Mouse (Mus musculus) MEL (cell line): Measurements from ENCODE around the gene Usp32. TPM values are rescaled to one million over a fixed set of nuclear protein-coding genes. Genes with fewer than 3 reads are reported as not detected.

Source experiments
- DNase-seq: peaks from one replicate; pipeline ENCODE4 v3.0.0; 2011; ENCODE audit warnings: low read depth, low spot score
- H3K27ac ChIP-seq: 2 replicates; pipeline ENCODE4 v1.5.1; 2012; ENCODE audit warnings: low read depth, mild to moderate bottlenecking, control low read depth, low read length, moderate library complexity; ENCODE audit not compliant: control insufficient read depth
- H3K27me3 ChIP-seq, 2 experiments: fragments of 150-350 bp in 1 of 2; sonication (generic) in 1 of 2; 2 replicates each; pipeline ENCODE4 v1.6.1; 2012; ENCODE audit warnings: low read length in 2 of 2, mild to moderate bottlenecking in 2 of 2, improper control_type of control experiment in 1 of 2, moderate library complexity in 1 of 2; ENCODE audit not compliant: insufficient read depth in 2 of 2, control insufficient read depth in 1 of 2
- H3K36me3 ChIP-seq, 2 experiments: 2 replicates each; pipeline ENCODE4 v1.6.1; 2012 to 2014; ENCODE audit warnings: low read length in 2 of 2, improper control_type of control experiment in 1 of 2, inconsistent platforms in 1 of 2, mild to moderate bottlenecking in 1 of 2; ENCODE audit not compliant: insufficient read depth in 2 of 2, control insufficient read depth in 1 of 2
- H3K4me1 ChIP-seq, 2 experiments: fragments of 150-350 bp in 1 of 2; sonication (generic) in 1 of 2; 2 replicates each; pipeline ENCODE4 v1.6.1; 2012; ENCODE audit warnings: low read length in 2 of 2, improper control_type of control experiment in 1 of 2, mild to moderate bottlenecking in 1 of 2; ENCODE audit not compliant: insufficient read depth in 2 of 2, control insufficient read depth in 1 of 2
- H3K4me3 ChIP-seq, 2 experiments: fragments of 150-350 bp in 1 of 2; sonication (generic) in 1 of 2; 2 replicates each; pipeline ENCODE4 v1.5.1; 2012; ENCODE audit warnings: low read depth in 2 of 2, low read length in 2 of 2, mild to moderate bottlenecking in 2 of 2, moderate library complexity in 2 of 2, control low read depth in 1 of 2, improper control_type of control experiment in 1 of 2; ENCODE audit not compliant: control insufficient read depth in 1 of 2, insufficient read depth in 1 of 2
- H3K79me2 ChIP-seq: 2 replicates; pipeline ENCODE4 v1.6.1; 2012; ENCODE audit warnings: mild to moderate bottlenecking, low read length, moderate library complexity; ENCODE audit not compliant: control insufficient read depth, poor library complexity, insufficient read depth
- H3K9ac ChIP-seq: 2 replicates; pipeline ENCODE4 v1.6.1; 2012; ENCODE audit warnings: low read depth, mild to moderate bottlenecking, control low read depth, low read length, moderate library complexity; ENCODE audit not compliant: control insufficient read depth, poor library complexity, severe bottlenecking
- H3K9me3 ChIP-seq: fragments of 150-350 bp; sonication (generic); replicated peaks from 2 replicates; pipeline ENCODE4 v1.6.1; 2012; ENCODE audit warnings: mild to moderate bottlenecking, low read length, improper control_type of control experiment, moderate library complexity; ENCODE audit not compliant: insufficient read depth
- BHLHE40 ChIP-seq: IDR thresholded peaks from 2 replicates; pipeline ENCODE4 v1.6.1; 2012; ENCODE audit warnings: low read depth, mild to moderate bottlenecking, inconsistent platforms, low read length, improper control_type of control experiment, borderline replicate concordance
- CHD1 ChIP-seq: IDR thresholded peaks from 2 replicates; pipeline ENCODE4 v1.6.1; 2012; ENCODE audit warnings: low read depth, mild to moderate bottlenecking, inconsistent platforms, low read length, improper control_type of control experiment
- CHD2 ChIP-seq: IDR thresholded peaks from 2 replicates; pipeline ENCODE4 v1.6.1; 2011; ENCODE audit warnings: low read length, improper control_type of control experiment
- GABPA ChIP-seq: IDR thresholded peaks from 2 replicates; pipeline ENCODE4 v1.6.1; 2012; ENCODE audit warnings: low read depth, mild to moderate bottlenecking, inconsistent platforms, low read length, improper control_type of control experiment, moderate library complexity
- MAX ChIP-seq: IDR thresholded peaks from 2 replicates; pipeline ENCODE4 v1.6.1; 2011; ENCODE audit warnings: low read length, improper control_type of control experiment
- MYB ChIP-seq: IDR thresholded peaks from 2 replicates; pipeline ENCODE4 v1.6.1; 2011; ENCODE audit warnings: mild to moderate bottlenecking, low read depth, low read length, improper control_type of control experiment
- POLR2A ChIP-seq, 2 experiments: IDR thresholded peaks; 2 replicates each; pipeline ENCODE4 v1.6.1; 2011 to 2012; ENCODE audit warnings: low read length in 2 of 2, mild to moderate bottlenecking in 2 of 2, control low read depth in 1 of 2, improper control_type of control experiment in 1 of 2, low read depth in 1 of 2, moderate library complexity in 1 of 2; ENCODE audit not compliant: control insufficient read depth in 1 of 2, insufficient read depth in 1 of 2, poor library complexity in 1 of 2
- RAD21 ChIP-seq: IDR thresholded peaks from 2 replicates; pipeline ENCODE4 v1.6.1; 2011; ENCODE audit warnings: mild to moderate bottlenecking, low read depth, low read length, improper control_type of control experiment
- SMC3 ChIP-seq: IDR thresholded peaks from 2 replicates; pipeline ENCODE4 v1.6.1; 2011; ENCODE audit warnings: low read depth, low read length, improper control_type of control experiment
- TBP ChIP-seq: IDR thresholded peaks from 2 replicates; pipeline ENCODE4 v1.8.0; 2011; ENCODE audit warnings: low read depth, low read length, improper control_type of control experiment
- USF2 ChIP-seq, 2 experiments: IDR thresholded peaks; 2 replicates each; pipeline ENCODE4 v1.6.1; 2011 to 2012; ENCODE audit warnings: improper control_type of control experiment in 2 of 2, low read length in 2 of 2, borderline replicate concordance in 1 of 2, inconsistent platforms in 1 of 2, low read depth in 1 of 2, mild to moderate bottlenecking in 1 of 2; ENCODE audit not compliant: insufficient read depth in 1 of 2
- ZKSCAN1 ChIP-seq: IDR thresholded peaks from 2 replicates; pipeline ENCODE4 v1.6.1; 2012; ENCODE audit warnings: low read depth, mild to moderate bottlenecking, inconsistent platforms, low read length, improper control_type of control experiment, moderate library complexity
- ZMIZ1 ChIP-seq: IDR thresholded peaks from 2 replicates; pipeline ENCODE4 v1.6.1; 2012; ENCODE audit warnings: low read depth, mild to moderate bottlenecking, inconsistent platforms, low read length, improper control_type of control experiment, moderate library complexity
- ZNF384 ChIP-seq: IDR thresholded peaks from 2 replicates; pipeline ENCODE4 v1.6.1; 2012; ENCODE audit warnings: low read depth, mild to moderate bottlenecking, inconsistent platforms, low read length, improper control_type of control experiment
- polyA plus RNA-seq, 2 experiments: library from polyadenylated mRNA; stranded (reverse) in 1 of 2; unstranded in 1 of 2; fragments of >175 nt in 1 of 2; fragments of >200 nt in 1 of 2; gene quantifications; 2 replicates each; pipeline versions ENCODE4 v1.2.1 to v1.2.4; 2012; ENCODE audit warnings: low replicate concordance in 2 of 2, low read depth in 1 of 2; ENCODE audit not compliant: insufficient read length in 2 of 2, insufficient read depth in 1 of 2, missing spikeins in 1 of 2
- total RNA-seq: library from RNA; depleted of rRNA; stranded (reverse); fragments of 300-350 nt; gene quantifications from 2 replicates; pipeline ENCODE4 v1.2.3, GENCODE M21; 2012; rRNA removed

The Usp32 gene
- total and polyA plus RNA-seq, 3 experiments, result 11.3 to 11.5 TPM; not detected in 1

- no peaks in the 10 kb centered on the region for H3K9me3 ChIP-seq
- no peaks in the 10 kb centered on the region for H3K4me1 ChIP-seq
- no peaks in the 10 kb centered on the region for H3K36me3 ChIP-seq
- H3K4me3 ChIP-seq, result no peak overlapping the region
- H3K27me3 ChIP-seq, result peaks cover 3 to 6% of the 10 kb centered on the region in 2 experiments; a peak in 3 of 4 replicates
- no peak overlapping the region for H3K9ac ChIP-seq
- no peak for TF ChIP-seq GABPA
- no peak for TF ChIP-seq TBP
- TF ChIP-seq ZNF384, result no peak
- TF ChIP-seq ZKSCAN1, result no peak
- TF ChIP-seq CHD1, result no peak
- TF ChIP-seq SMC3, result no peak
- no peak for TF ChIP-seq ZMIZ1
- no peak for TF ChIP-seq BHLHE40
- TF ChIP-seq MAX, result no peak
- no peak for TF ChIP-seq USF2 (IDR thresholded peaks at IDR 0.05; ENCODE audit: borderline replicate concordance in 1 of 2, insufficient read depth in 1 of 2, low read depth in 1 of 2, low read length in 2 of 2)
- TF ChIP-seq POLR2A (IDR thresholded peaks at IDR 0.05; ENCODE audit: control insufficient read depth in 1 of 2, insufficient read depth in 1 of 2, low read depth in 1 of 2, low read length in 2 of 2, poor library complexity in 1 of 2), result no peak
- TF ChIP-seq RAD21, result no peak
- TF ChIP-seq CHD2, result no peak
- no peak for TF ChIP-seq MYB
- TF ChIP-seq, all 39 proteins: peak for 0
- DNase-seq, result no peak
- H3K79me2 ChIP-seq, result no peaks in the 10 kb centered on the region
- H3K27ac ChIP-seq, result no peak overlapping the region
These were observed 200.4 kb downstream of the Usp32 start for GRCm38 (mm10) chr11:84939508-84940053.

Other genes starting within 250 kb of the Usp32 start
- gene Znhit3, start 223.8 kb downstream of the Usp32 start, total RNA-seq, result 67.7 and 76.1 TPM in 2 replicates
- 10 to 100 TPM in 1 of 2 experiments, not detected in 1; 49.6 TPM for gene Znhit3, start 223.8 kb downstream of the Usp32 start, polyA plus RNA-seq
- gene Car4, start 182.4 kb downstream of the Usp32 start, total RNA-seq, result not detected in 2 replicates
- gene Car4, start 182.4 kb downstream of the Usp32 start, polyA plus RNA-seq, result not detected
- not detected in 2 replicates for gene 1700125H20Rik, start 30.2 kb upstream of the Usp32 start, total RNA-seq
- not detected for gene 1700125H20Rik, start 30.2 kb upstream of the Usp32 start, polyA plus RNA-seq
- 34.4 and 38.2 TPM in 2 replicates for gene Appbp2, start 95.0 kb upstream of the Usp32 start, total RNA-seq
- 100 to 1,000 TPM in 1 of 2 experiments, 10 to 100 TPM in 1; 25.5 to 157 TPM for gene Appbp2, start 95.0 kb upstream of the Usp32 start, polyA plus RNA-seq
- gene Ppm1d, start 171.1 kb upstream of the Usp32 start, total RNA-seq, result 13.3 and 14.9 TPM in 2 replicates
- 10 to 100 TPM in 1 of 2 experiments, not detected in 1; 15.5 TPM for gene Ppm1d, start 171.1 kb upstream of the Usp32 start, polyA plus RNA-seq
- gene Bcas3, start 213.0 kb upstream of the Usp32 start, total RNA-seq, result 5.9 and 8.6 TPM in 2 replicates
- 10 to 100 TPM in 1 of 2 experiments, not detected in 1; 14.7 TPM for gene Bcas3, start 213.0 kb upstream of the Usp32 start, polyA plus RNA-seq